Mouse (Mus musculus): Measurements from ENCODE around the gene Tpi1.

- no peak for TF ChIP-seq POLR2A (IDR thresholded peaks at IDR 0.05; ENCODE audit: borderline replicate concordance, low read depth, low read length)
- no peak for TF ChIP-seq CTCF (IDR thresholded peaks at IDR 0.05; ENCODE audit: low read depth, low read length)
Observed at GRCm38 (mm10) chr6:124839805-124840204, 25.7 kb upstream of the Tpi1 start.

Data from bone marrow macrophage, adult 2 months (primary cell).